Mouse (Mus musculus): ENCODE data around the gene Fam69b. TPM values are rescaled to one million over a fixed set of nuclear protein-coding genes. Genes with fewer than 3 reads are reported as not detected.

Gene Fam69b
- polyA plus RNA-seq, 1 experiment = 24.4 TPM

DNA sequence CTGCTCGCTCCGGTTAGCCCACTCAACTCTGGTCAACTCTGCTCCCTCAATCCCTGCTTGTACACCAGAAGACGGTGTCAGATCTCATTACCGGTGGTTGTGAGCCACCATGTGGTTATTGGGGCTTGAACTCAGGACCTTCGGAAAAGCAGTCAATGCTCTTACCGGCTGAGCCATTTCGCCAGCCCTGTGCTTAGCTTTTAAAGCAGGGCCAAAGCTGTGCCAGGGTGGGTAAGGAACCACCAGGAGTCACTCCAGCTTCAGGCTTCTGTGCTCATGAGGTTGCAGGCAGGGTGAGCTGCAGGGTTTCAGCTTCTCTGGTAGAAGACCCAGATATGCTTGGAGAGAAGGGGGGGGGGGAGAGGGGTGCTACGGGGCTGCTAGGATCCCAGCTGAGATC, 22.9 kb upstream of the Fam69b start:
- Histone ChIP-seq H3K4me1 (ENCODE audit: control insufficient read depth, insufficient read depth, insufficient read length, low read length) (peaks cover 13% of the 10 kb centered on the region), H3K4me3 (ENCODE audit: insufficient read depth, low read depth, low read length) (no peak overlapping the region), H3K27ac (replicated peaks; ENCODE audit: low read depth, low read length) (peak overlapping the region; percentile 32; the same call in 1 of the 2 replicates)

GRCm38 (mm10) chr2:26606579-26606978, 21.7 kb upstream of the Fam69b start:
- peaks cover 13% of the 10 kb centered on the region for H3K4me1 ChIP-seq (ENCODE audit: control insufficient read depth, insufficient read depth, insufficient read length, low read length)
- no peak overlapping the region for H3K4me3 ChIP-seq (ENCODE audit: insufficient read depth, low read depth, low read length)
- peak overlapping the region; percentile 91 for H3K27ac ChIP-seq (replicated peaks; ENCODE audit: low read depth, low read length)

GRCm38 (mm10) chr2:26607056-26607910, 21.0 kb upstream of the Fam69b start:
- H3K27ac ChIP-seq (replicated peaks; ENCODE audit: low read depth, low read length) = peak overlapping the region; percentile 91
- H3K4me1 ChIP-seq (ENCODE audit: control insufficient read depth, insufficient read depth, insufficient read length, low read length) = peaks cover 13% of the 10 kb centered on the region
- H3K4me3 ChIP-seq (ENCODE audit: insufficient read depth, low read depth, low read length) = no peak overlapping the region

DNA sequence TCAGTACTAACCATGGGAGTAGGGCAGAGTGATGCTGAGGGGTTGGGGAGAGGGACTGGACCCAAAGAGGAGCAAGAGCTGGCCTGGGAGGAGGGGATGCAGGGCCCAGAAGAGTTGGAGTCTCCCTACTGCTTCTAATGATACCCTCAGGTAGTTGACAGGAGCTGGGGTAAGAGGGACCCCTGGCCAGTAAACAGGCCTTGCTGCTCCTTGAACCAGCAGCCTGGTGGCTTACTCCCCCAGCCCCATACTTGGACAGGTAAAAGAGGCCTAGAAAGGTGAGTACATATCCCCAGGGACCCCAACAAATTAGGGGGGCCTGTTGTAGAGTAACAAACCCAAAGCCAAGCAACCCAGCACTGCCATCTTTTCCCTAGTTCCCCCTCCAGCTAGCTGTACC, 19.5 kb upstream of the Fam69b start:
- Histone ChIP-seq H3K27ac (replicated peaks; ENCODE audit: low read depth, low read length) (peak overlapping the region; percentile 91), H3K4me3 (ENCODE audit: insufficient read depth, low read depth, low read length) (no peak overlapping the region), H3K4me1 (ENCODE audit: control insufficient read depth, insufficient read depth, insufficient read length, low read length) (peaks cover 16% of the 10 kb centered on the region)

DNA sequence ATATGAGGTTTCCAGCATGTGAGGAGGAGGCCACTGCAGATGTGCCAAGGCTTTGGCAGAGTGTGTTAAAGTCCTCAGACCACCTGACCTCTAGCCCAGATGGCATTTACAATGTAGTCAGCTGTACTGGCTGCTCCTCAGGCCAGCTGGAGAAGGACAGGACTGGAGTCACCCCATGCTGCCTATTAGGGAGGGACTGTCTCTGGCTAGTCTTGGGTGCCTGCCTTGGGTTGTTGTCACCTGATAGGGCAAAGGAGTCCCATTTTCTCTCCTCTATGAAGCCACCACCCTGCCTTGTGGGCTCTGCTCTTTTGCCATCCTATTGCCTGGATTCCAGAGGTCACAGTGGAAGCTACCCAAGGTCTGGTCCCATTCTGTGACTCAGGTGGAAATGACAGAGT, 19.0 kb upstream of the Fam69b start:
- Histone ChIP-seq H3K4me1 (ENCODE audit: control insufficient read depth, insufficient read depth, insufficient read length, low read length) (peaks cover 16% of the 10 kb centered on the region), H3K27ac (replicated peaks; ENCODE audit: low read depth, low read length) (peak overlapping the region; percentile 97), H3K4me3 (ENCODE audit: insufficient read depth, low read depth, low read length) (peak overlapping the region; percentile 33)

GRCm38 (mm10) chr2:26610526-26610925, 17.7 kb upstream of the Fam69b start:
- peak overlapping the region; percentile 33 for H3K4me3 ChIP-seq (ENCODE audit: insufficient read depth, low read depth, low read length)
- peak overlapping the region; percentile 97 for H3K27ac ChIP-seq (replicated peaks; ENCODE audit: low read depth, low read length)
- peaks cover 16% of the 10 kb centered on the region for H3K4me1 ChIP-seq (ENCODE audit: control insufficient read depth, insufficient read depth, insufficient read length, low read length)

- Histone ChIP-seq H3K4me3 (ENCODE audit: insufficient read depth, low read depth, low read length) (no peak overlapping the region), H3K27ac (replicated peaks; ENCODE audit: low read depth, low read length) (peak overlapping the region; percentile 98), H3K4me1 (ENCODE audit: control insufficient read depth, insufficient read depth, insufficient read length, low read length) (peaks cover 16% of the 10 kb centered on the region)
Observed at GRCm38 (mm10) chr2:26611054-26611453, 17.2 kb upstream of the Fam69b start.

- peak overlapping the region; percentile 98 for H3K27ac ChIP-seq (replicated peaks; ENCODE audit: low read depth, low read length)
- peaks cover 15% of the 10 kb centered on the region for H3K4me1 ChIP-seq (ENCODE audit: control insufficient read depth, insufficient read depth, insufficient read length, low read length)
- no peak overlapping the region for H3K4me3 ChIP-seq (ENCODE audit: insufficient read depth, low read depth, low read length)
Observed at GRCm38 (mm10) chr2:26611896-26612295, 16.4 kb upstream of the Fam69b start.

GRCm38 (mm10) chr2:26614903-26615302, 13.4 kb upstream of the Fam69b start:
- Histone ChIP-seq H3K4me1 (ENCODE audit: control insufficient read depth, insufficient read depth, insufficient read length, low read length) (peaks cover 7% of the 10 kb centered on the region), H3K4me3 (ENCODE audit: insufficient read depth, low read depth, low read length) (no peak overlapping the region), H3K27ac (replicated peaks; ENCODE audit: low read depth, low read length) (peak overlapping the region; percentile 85)

DNA sequence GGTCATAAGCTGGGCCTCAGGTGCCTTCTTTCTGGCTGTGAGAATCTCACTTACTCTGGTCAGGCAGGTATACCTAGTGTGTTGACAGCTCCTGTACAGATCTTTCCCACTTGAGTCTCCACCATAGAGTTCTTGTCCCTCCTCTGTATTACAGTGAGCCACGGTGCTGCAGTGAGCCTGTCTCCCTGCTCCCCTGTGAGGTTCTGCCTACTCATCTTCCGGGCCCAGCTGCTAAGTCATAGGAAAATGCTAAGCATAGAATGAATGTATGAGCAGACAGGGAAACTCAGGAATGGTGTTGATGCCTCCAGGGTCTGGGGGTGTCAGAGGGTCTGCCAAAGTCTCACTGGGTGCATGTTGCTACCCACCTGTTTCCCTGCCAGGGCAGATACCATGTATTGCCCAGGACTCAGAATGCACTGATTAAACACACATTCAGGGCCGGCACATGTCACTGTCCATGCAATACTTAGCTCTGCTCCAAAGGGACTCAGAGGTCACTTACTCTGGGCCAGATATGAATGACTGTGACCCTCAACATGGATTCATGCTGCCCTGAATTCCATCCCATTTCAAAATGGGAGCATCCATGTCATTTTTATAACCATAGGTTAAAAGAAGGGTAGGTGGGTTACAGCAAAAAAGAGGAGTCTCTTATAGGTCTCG, 12.7 kb upstream of the Fam69b start:
- H3K4me1 ChIP-seq (ENCODE audit: control insufficient read depth, insufficient read depth, insufficient read length, low read length) = peaks cover 7% of the 10 kb centered on the region
- H3K27ac ChIP-seq (replicated peaks; ENCODE audit: low read depth, low read length) = peak overlapping the region; percentile 85
- no peak overlapping the region for H3K4me3 ChIP-seq (ENCODE audit: insufficient read depth, low read depth, low read length)

DNA sequence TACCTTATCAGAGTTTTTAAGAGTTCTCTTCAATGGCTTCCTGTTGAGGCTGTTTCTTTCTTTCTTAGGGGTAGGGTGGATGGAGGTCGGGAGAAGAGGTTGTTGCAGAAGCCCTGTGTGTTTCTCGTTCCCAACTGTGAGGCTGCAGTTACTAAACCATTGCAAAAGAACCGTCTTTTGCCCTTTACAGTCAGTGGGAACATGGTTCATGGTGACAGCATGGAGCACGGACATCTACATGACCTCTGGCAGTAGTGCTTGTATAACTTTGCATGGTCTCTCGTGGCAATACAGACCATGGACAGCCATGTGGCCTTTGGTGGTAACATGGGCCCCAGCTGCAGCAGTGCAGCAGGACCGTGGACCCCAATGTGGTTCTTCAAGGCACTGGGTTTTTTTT, 10.9 kb upstream of the Fam69b start:
- Histone ChIP-seq H3K4me3 (ENCODE audit: insufficient read depth, low read depth, low read length) (peak overlapping the region; percentile 19), H3K27ac (replicated peaks; ENCODE audit: low read depth, low read length) (peak overlapping the region; percentile 97), H3K4me1 (ENCODE audit: control insufficient read depth, insufficient read depth, insufficient read length, low read length) (peaks cover 7% of the 10 kb centered on the region)

DNA sequence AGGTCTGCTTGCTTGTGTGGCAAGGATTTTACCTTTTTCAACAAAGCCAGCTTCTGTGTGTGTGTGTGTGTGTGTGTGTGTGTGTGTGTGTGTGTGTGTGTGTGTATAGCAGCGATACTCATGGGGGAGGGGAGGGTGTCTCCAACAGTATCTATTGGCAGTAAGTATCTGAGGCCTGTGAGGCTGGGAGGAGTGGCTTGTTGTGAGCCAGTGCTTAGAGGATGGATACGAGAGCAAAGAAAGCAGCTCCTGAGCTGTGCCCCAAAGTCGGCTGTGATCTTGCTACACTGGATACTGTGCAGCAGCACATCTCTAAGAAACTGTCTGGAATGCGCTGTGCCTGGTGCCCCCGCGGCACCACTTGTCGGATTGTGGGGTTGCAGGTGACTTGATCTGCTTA, 10.3 kb upstream of the Fam69b start:
- peaks cover 4% of the 10 kb centered on the region; the same call in 1 of the 2 replicates for H3K4me1 ChIP-seq (ENCODE audit: control insufficient read depth, insufficient read depth, insufficient read length, low read length)
- peak overlapping the region; percentile 64 for H3K27ac ChIP-seq (replicated peaks; ENCODE audit: low read depth, low read length)
- H3K4me3 ChIP-seq (ENCODE audit: insufficient read depth, low read depth, low read length) = no peak overlapping the region

- Histone ChIP-seq H3K27ac (replicated peaks; ENCODE audit: low read depth, low read length) (no peak overlapping the region), H3K4me3 (ENCODE audit: insufficient read depth, low read depth, low read length) (no peak overlapping the region), H3K4me1 (ENCODE audit: control insufficient read depth, insufficient read depth, insufficient read length, low read length) (peaks cover 4% of the 10 kb centered on the region; the same call in 1 of the 2 replicates)
Observed at GRCm38 (mm10) chr2:26621246-26621645, 7.0 kb upstream of the Fam69b start.

DNA sequence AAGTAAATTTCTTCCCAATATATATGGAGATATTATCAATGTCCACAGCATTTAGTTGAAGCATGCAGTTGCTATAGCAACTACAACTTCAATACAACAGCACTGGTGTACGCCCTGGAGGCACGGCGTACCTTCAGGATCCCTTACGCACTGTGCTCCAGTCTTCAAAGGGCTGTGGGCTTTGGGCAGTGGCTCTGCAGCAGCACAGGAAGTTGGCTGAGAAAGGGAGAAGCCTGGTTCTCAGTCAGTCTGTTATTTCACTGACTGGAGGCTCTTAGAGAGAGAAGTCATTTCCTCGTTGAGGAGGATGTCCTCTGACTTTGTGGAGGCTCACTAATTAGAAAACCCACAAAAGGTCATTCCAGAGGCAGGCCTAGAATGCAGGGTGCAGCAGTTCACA, 5.3 kb upstream of the Fam69b start:
- H3K4me3 ChIP-seq (ENCODE audit: insufficient read depth, low read depth, low read length) = no peak overlapping the region

GRCm38 (mm10) chr2:26625419-26625818, 2.8 kb upstream of the Fam69b start:
- Histone ChIP-seq H3K4me3 (ENCODE audit: insufficient read depth, low read depth, low read length) (no peak overlapping the region), H3K27ac (replicated peaks; ENCODE audit: low read depth, low read length) (no peak overlapping the region), H3K4me1 (ENCODE audit: control insufficient read depth, insufficient read depth, insufficient read length, low read length) (no peaks in the 10 kb centered on the region)

More for the DNA sequence above, 5.3 kb upstream of the Fam69b start:
- H3K27ac ChIP-seq (replicated peaks; ENCODE audit: low read depth, low read length) = no peak overlapping the region
- peaks cover 4% of the 10 kb centered on the region; the same call in 1 of the 2 replicates for H3K4me1 ChIP-seq (ENCODE audit: control insufficient read depth, insufficient read depth, insufficient read length, low read length)
